Mouse (Mus musculus) ES-E14 (cell line): ENCODE measurements around the gene Kcns3. TPM values are rescaled to one million over a fixed set of nuclear protein-coding genes. Genes with fewer than 3 reads are reported as not detected.

Experiments used
- DNase-seq: peaks from one replicate; pipeline ENCODE4 v3.0.0-alpha.2; 2013; ENCODE audit warnings: low read depth, low spot score
- H3K27ac ChIP-seq: 2 replicates; pipeline ENCODE4 v1.5.1; 2012; ENCODE audit warnings: low read depth, mild to moderate bottlenecking, low read length, moderate library complexity, mixed read lengths; ENCODE audit not compliant: poor library complexity, insufficient read depth, severe bottlenecking
- H3K36me3 ChIP-seq: 2 replicates; pipeline ENCODE4 v1.6.1; 2012; ENCODE audit warnings: mild to moderate bottlenecking, low read length, moderate library complexity, mixed read lengths; ENCODE audit not compliant: control insufficient read depth, poor library complexity, insufficient read depth, severe bottlenecking
- H3K4me1 ChIP-seq, 2 experiments: fragments of 150-350 bp in 1 of 2; sonication (generic) in 1 of 2; 2 replicates each; pipeline ENCODE4 v1.6.1; 2012; ENCODE audit warnings: low read length in 2 of 2, mild to moderate bottlenecking in 1 of 2, mixed read lengths in 1 of 2; ENCODE audit not compliant: control insufficient read depth in 2 of 2, insufficient read depth in 2 of 2, poor library complexity in 1 of 2
- H3K4me3 ChIP-seq, 2 experiments: fragments of 150-350 bp in 1 of 2; sonication (generic) in 1 of 2; 2 replicates each; pipeline ENCODE4 v1.5.1; 2012; ENCODE audit warnings: low read length in 2 of 2, low read depth in 1 of 2, mild to moderate bottlenecking in 1 of 2, mixed read lengths in 1 of 2; ENCODE audit not compliant: insufficient read depth in 1 of 2, poor library complexity in 1 of 2, severe bottlenecking in 1 of 2
- H3K9ac ChIP-seq: 2 replicates; pipeline ENCODE4 v1.6.1; 2012; ENCODE audit warnings: low read depth, mild to moderate bottlenecking, low read length, mixed read lengths; ENCODE audit not compliant: poor library complexity, insufficient read depth, severe bottlenecking
- H3K9me3 ChIP-seq: fragments of 150-350 bp; sonication (generic); 2 replicates; pipeline ENCODE4 v1.6.1; 2012; ENCODE audit warnings: low read depth, mild to moderate bottlenecking, low read length; ENCODE audit not compliant: control insufficient read depth, insufficient read depth
- CHD2 ChIP-seq: IDR thresholded peaks from 2 replicates; pipeline ENCODE4 v1.6.1; 2014; ENCODE audit warnings: mild to moderate bottlenecking, low read depth, low read length, inconsistent platforms
- HCFC1 ChIP-seq: IDR thresholded peaks from 2 replicates; pipeline ENCODE4 v1.6.1; 2012; ENCODE audit warnings: low read length, inconsistent platforms, borderline replicate concordance; ENCODE audit not compliant: insufficient read depth
- MAFK ChIP-seq: IDR thresholded peaks from 2 replicates; pipeline ENCODE4 v1.6.1; 2014; ENCODE audit warnings: mild to moderate bottlenecking, low read depth, low read length, inconsistent platforms; ENCODE audit not compliant: insufficient read depth
- ZC3H11A ChIP-seq: IDR thresholded peaks from 2 replicates; pipeline ENCODE4 v1.6.1; 2012; ENCODE audit warnings: low read depth, mild to moderate bottlenecking, inconsistent platforms, low read length, borderline replicate concordance
- ZNF384 ChIP-seq: IDR thresholded peaks from 2 replicates; pipeline ENCODE4 v1.6.1; 2012; ENCODE audit warnings: low read depth, low read length, inconsistent platforms
- in situ Hi-C, 2 experiments: fragments of 600-800 bp; cut with MboI; formaldehyde crosslinking; loops; one replicate each; pipeline ENCODE4 v1.15.1; 2025; ENCODE audit warnings: low sequenced_read_pairs in 2 of 2, inconsistent platforms in 1 of 2; ENCODE audit not compliant: unreplicated experiment in 2 of 2
- total RNA-seq: library from RNA; depleted of rRNA; stranded (reverse); fragments of 300-350 nt; gene quantifications from 2 replicates; pipeline ENCODE4 v1.2.3, GENCODE M21; 2012

Kcns3 gene
- total RNA-seq, 1 experiment, result 2.6 TPM

GRCm38 (mm10) chr12:11149121-11149420 is 1.8 kb downstream of the Kcns3 start:
- peak overlapping the region; percentile 69 to 83 for H3K4me3 ChIP-seq
- H3K36me3 ChIP-seq, result no peaks in the 10 kb centered on the region
- no peak overlapping the region for H3K27ac ChIP-seq
- H3K9ac ChIP-seq, result peak overlapping the region; percentile 63
- no peaks in the 10 kb centered on the region for H3K9me3 ChIP-seq
- H3K4me1 ChIP-seq, result peaks cover 2 to 6% of the 10 kb centered on the region in 2 experiments; a peak in 1 of 4 replicates
- no peak for TF ChIP-seq ZC3H11A
- TF ChIP-seq ZNF384, result no peak
- TF ChIP-seq CHD2, result no peak
- TF ChIP-seq HCFC1, result no peak
- no peak for TF ChIP-seq MAFK
- DNase-seq, result no peak
- in situ Hi-C loops, result no loop called here

- Histone ChIP-seq H3K36me3 (no peaks in the 10 kb centered on the region), H3K9me3 (no peaks in the 10 kb centered on the region), H3K4me1 (0 out of 4 replicates have a peak, but pooled peaks cover 0 to 6% of the 10 kb centered on the region in 2 experiments), H3K4me3 (no peak overlapping the region), H3K27ac (no peak overlapping the region), H3K9ac (no peak overlapping the region)
- DNase-seq, result no peak
- in situ Hi-C loops, result no loop called here
- no peak for TF ChIP-seq ZNF384
- no peak for TF ChIP-seq ZC3H11A
Measured at GRCm38 (mm10) chr12:11144894-11145293, 6.0 kb downstream of the Kcns3 start.

- no peak overlapping the region for H3K4me3 ChIP-seq
- no peaks in the 10 kb centered on the region for H3K9me3 ChIP-seq
- no peak overlapping the region for H3K27ac ChIP-seq
- peaks cover 2% of the 10 kb centered on the region in 2 experiments; a peak in 2 of 4 replicates for H3K4me1 ChIP-seq
- in situ Hi-C loops, result no loop called here
- no peaks in the 10 kb centered on the region for H3K36me3 ChIP-seq
- no peak for DNase-seq
- H3K9ac ChIP-seq, result no peak overlapping the region
- TF ChIP-seq MAFK, result no peak
Measured at GRCm38 (mm10) chr12:11132418-11132817, 18.4 kb downstream of the Kcns3 start.

- no peak for DNase-seq
- Histone ChIP-seq H3K27ac (no peak overlapping the region), H3K9ac (no peak overlapping the region), H3K36me3 (no peaks in the 10 kb centered on the region), H3K4me3 (no peak overlapping the region), H3K4me1 (peaks cover 2% of the 10 kb centered on the region in 2 experiments; a peak in 2 of 4 replicates), H3K9me3 (no peaks in the 10 kb centered on the region)
- in situ Hi-C loops, result no loop called here
- no peak for TF ChIP-seq ZNF384
- no peak for TF ChIP-seq CHD2
- TF ChIP-seq HCFC1, result no peak
- TF ChIP-seq MAFK, result no peak
- no peak for TF ChIP-seq ZC3H11A
Measured at GRCm38 (mm10) chr12:11129188-11129587, 21.7 kb downstream of the Kcns3 start.

GRCm38 (mm10) chr12:11126186-11126759 is 24.6 kb downstream of the Kcns3 start:
- no peak overlapping the region for H3K4me3 ChIP-seq
- no peak overlapping the region for H3K27ac ChIP-seq
- no peak overlapping the region for H3K9ac ChIP-seq
- DNase-seq, result no peak
- in situ Hi-C loops, result no loop called here
- no peaks in the 10 kb centered on the region for H3K36me3 ChIP-seq
- no peak for TF ChIP-seq CHD2
- no peak for TF ChIP-seq ZC3H11A
- no peak for TF ChIP-seq ZNF384
- TF ChIP-seq HCFC1, result no peak
- TF ChIP-seq MAFK, result no peak
- H3K9me3 ChIP-seq, result no peaks in the 10 kb centered on the region
- H3K4me1 ChIP-seq, result peaks cover 2% of the 10 kb centered on the region in 2 experiments; a peak in 2 of 4 replicates
